8 mouse cellular contexts compared by ENCODE assay signal in genomic region chr11:115473626-115474275, GRCm38 (mm10). TPM values are rescaled to one million over a fixed set of nuclear protein-coding genes. Genes with fewer than 3 reads are reported as not detected.
DNase-seq lines count a peak whose midpoint lies in the region; ATAC-seq and TF ChIP-seq lines count a peak whose summit lies in the region.

No protein-coding gene starts in this region.

- no peak overlapping the region for H3K9ac ChIP-seq in hindbrain, postnatal 0 days (replicated peaks; ENCODE audit: low read length)

- peak; percentile 99 for TF ChIP-seq CTCF in hindbrain, postnatal 0 days (IDR thresholded peaks at IDR 0.05; ENCODE audit: low read depth)
- TF ChIP-seq CTCF in left cerebral cortex, adult 2 months (IDR thresholded peaks at IDR 0.05) = no peak; the same call in none of the 2 replicates

- no peak overlapping the region for H3K4me3 ChIP-seq in hindbrain, postnatal 0 days (ENCODE audit: low read length)
- H3K4me3 ChIP-seq in left cerebral cortex, adult 2 months = no peak overlapping the region

- 21% methylated on average over 15 of the region's 15 CpGs for WGBS in hindbrain, postnatal 0 days

- intact Hi-C loops in left cerebral cortex, adult 2 months (cut with DNase I) = loop anchor here (1.0 to 2.0 kb wide), 3 partner anchors 45 to 114 kb away; partner anchors contain the start of gene Kctd2

- H3K27ac ChIP-seq in hindbrain, postnatal 0 days = peak overlapping the region; percentile 41; the same call in 1 of the 2 replicates
- peak overlapping the region; percentile 92 for H3K27ac ChIP-seq in left cerebral cortex, adult 2 months

- peak overlapping the region; percentile 6 for H3K4me2 ChIP-seq in hindbrain, postnatal 0 days (ENCODE audit: low read depth, low read length)

- H3K9me3 ChIP-seq in hindbrain, postnatal 0 days (ENCODE audit: low read length) = no peaks in the 10 kb centered on the region

- DNase-seq in WW6 (ENCODE audit: low read depth, low spot score) = peak; percentile 89
- peak; percentile 96 to 97 for DNase-seq in cerebellum, postnatal 4 days (ENCODE audit: low spot score in 2 of 2)
- peak; percentile 93 for DNase-seq in gastrocnemius, adult 18-20 months (ENCODE audit: low spot score)
- DNase-seq in hindbrain, postnatal 0 days (ENCODE audit: low spot score) = peak; percentile 95
- peak; percentile 93 to 98 for DNase-seq in left cerebral cortex, adult 2 months (ENCODE audit: extremely low spot score in 1 of 2, low spot score in 2 of 2)
- peak; percentile 92 for DNase-seq in right cerebral cortex, postnatal 25 days
- DNase-seq in urinary bladder, postnatal 4 days (ENCODE audit: low spot score in 2 of 2) = peak; percentile 81 to 92

- ATAC-seq in hindbrain, postnatal 0 days = peak; percentile 30; the same call in 1 of the 2 replicates
- peak; percentile 67 for ATAC-seq in megakaryocyte, adult 5-6 weeks (ENCODE audit: poor library complexity, severe bottlenecking)

- no peaks in the 10 kb centered on the region for H3K36me3 ChIP-seq in hindbrain, postnatal 0 days (ENCODE audit: insufficient read depth, low read length)

- H3K27me3 ChIP-seq in hindbrain, postnatal 0 days (ENCODE audit: insufficient read depth, low read length) = no peaks in the 10 kb centered on the region

- peaks cover 4% of the 10 kb centered on the region for H3K4me1 ChIP-seq in hindbrain, postnatal 0 days (ENCODE audit: insufficient read depth, low read length)

RNA-seq across cellular contexts. Expression of gene Armc7, which starts 1.7 kb away (rescaled TPM):
- 1 to 10 TPM in 1 of 2 experiments, under 1 TPM in 1; 0.82 to 1.3 TPM for total RNA-seq in gastrocnemius, adult 18-20 months (2021)
- total RNA-seq in hindbrain, postnatal 0 days (2014; rRNA removed) = 9.9 and 11.8 TPM in 2 replicates
- 10.7 and 11.0 TPM in 2 replicates for polyA plus RNA-seq in hindbrain, postnatal 0 days (2015; fragmentation: Nextera tagmentation; extraction: Ambion mirVana)
- 10 to 100 TPM; 11.9 to 18.0 TPM for total RNA-seq in left cerebral cortex, adult 2 months (2021)
- 17.2 and 18.5 TPM in 2 replicates for total RNA-seq in megakaryocyte, adult 5-6 weeks (2015)
- 19.8 and 38.6 TPM in 2 replicates for total RNA-seq in megakaryocyte, adult 5-6 weeks (2017)

RNA-seq across cellular contexts. Expression of gene Slc16a5, which starts 11.5 kb away (rescaled TPM):
- total RNA-seq in gastrocnemius, adult 18-20 months (2021) = not detected
- 0.10 TPM in 1 of 2 replicates, not detected in the other for total RNA-seq in hindbrain, postnatal 0 days (2014; rRNA removed)
- polyA plus RNA-seq in hindbrain, postnatal 0 days (2015; fragmentation: Nextera tagmentation; extraction: Ambion mirVana) = 0.30 and 0.66 TPM in 2 replicates
- not detected for total RNA-seq in left cerebral cortex, adult 2 months (2021)
- 0.09 and 0.42 TPM in 2 replicates for total RNA-seq in megakaryocyte, adult 5-6 weeks (2015)
- total RNA-seq in megakaryocyte, adult 5-6 weeks (2017) = 0.08 and 0.15 TPM in 2 replicates

RNA-seq across cellular contexts. Expression of gene Nt5c, which starts 17.9 kb away (rescaled TPM):
- 1 to 10 TPM; 6.2 to 6.8 TPM for total RNA-seq in gastrocnemius, adult 18-20 months (2021)
- total RNA-seq in hindbrain, postnatal 0 days (2014; rRNA removed) = 54.3 and 62.2 TPM in 2 replicates
- polyA plus RNA-seq in hindbrain, postnatal 0 days (2015; fragmentation: Nextera tagmentation; extraction: Ambion mirVana) = 129 and 130 TPM in 2 replicates
- total RNA-seq in left cerebral cortex, adult 2 months (2021) = 10 to 100 TPM; 57.6 to 67.2 TPM
- total RNA-seq in megakaryocyte, adult 5-6 weeks (2015) = 80.9 and 84.8 TPM in 2 replicates
- 104 and 113 TPM in 2 replicates for total RNA-seq in megakaryocyte, adult 5-6 weeks (2017)

RNA-seq across cellular contexts. Expression of gene Trim80, which starts 33.4 kb away (rescaled TPM):
- total RNA-seq in gastrocnemius, adult 18-20 months (2021) = not detected
- total RNA-seq in hindbrain, postnatal 0 days (2014; rRNA removed) = not detected in 2 replicates
- polyA plus RNA-seq in hindbrain, postnatal 0 days (2015; fragmentation: Nextera tagmentation; extraction: Ambion mirVana) = 0.11 TPM in 1 of 2 replicates, not detected in the other
- under 1 TPM in 1 of 2 experiments, not detected in 1; 0.16 TPM for total RNA-seq in left cerebral cortex, adult 2 months (2021)
- not detected in 2 replicates for total RNA-seq in megakaryocyte, adult 5-6 weeks (2015)
- not detected in 2 replicates for total RNA-seq in megakaryocyte, adult 5-6 weeks (2017)

RNA-seq across cellular contexts. Expression of gene Jpt1, which starts 40.4 kb away (rescaled TPM):
- total RNA-seq in gastrocnemius, adult 18-20 months (2021) = 10 to 100 TPM; 49.7 to 52.4 TPM
- 640 and 655 TPM in 2 replicates for total RNA-seq in hindbrain, postnatal 0 days (2014; rRNA removed)
- polyA plus RNA-seq in hindbrain, postnatal 0 days (2015; fragmentation: Nextera tagmentation; extraction: Ambion mirVana) = 966 and 1,016 TPM in 2 replicates
- 100 to 1,000 TPM; 158 to 161 TPM for total RNA-seq in left cerebral cortex, adult 2 months (2021)
- total RNA-seq in megakaryocyte, adult 5-6 weeks (2015) = 211 and 220 TPM in 2 replicates
- total RNA-seq in megakaryocyte, adult 5-6 weeks (2017) = 181 and 183 TPM in 2 replicates
